Mouse (Mus musculus): ENCODE data around the gene Sugp2. TPM values are rescaled to one million over a fixed set of nuclear protein-coding genes. Genes with fewer than 3 reads are reported as not detected.

The Sugp2 gene
- polyA plus RNA-seq, 1 experiment from 2014 or later: 10.9 TPM

DNA sequence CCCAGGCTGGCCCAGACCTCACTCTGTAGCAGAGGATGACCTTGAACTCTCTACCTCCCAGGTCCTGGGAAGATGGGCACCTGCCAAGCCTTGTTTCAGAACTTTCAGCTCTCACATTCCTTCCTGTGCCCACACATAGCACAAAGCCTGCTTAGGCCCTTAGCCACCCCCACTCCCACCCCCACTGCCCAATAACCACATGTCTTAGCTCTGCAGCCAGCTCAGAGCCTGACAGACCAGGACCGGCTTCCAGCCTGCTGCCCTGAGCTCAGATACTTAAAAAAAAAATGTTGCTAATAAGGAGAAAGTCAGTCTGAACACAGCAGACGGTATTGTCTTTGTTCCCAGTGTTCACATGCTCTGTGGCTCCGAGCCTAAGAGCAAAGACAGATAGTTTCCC, 47.0 kb downstream of the Sugp2 start:
- Histone ChIP-seq H3K4me1 (replicated peaks) (peaks cover 63% of the 10 kb centered on the region), H3K27me3 (peaks cover 21% of the 10 kb centered on the region), H3K9me3 (replicated peaks) (no peaks in the 10 kb centered on the region), H3K4me2 (no peak overlapping the region), H3K4me3 (replicated peaks) (no peak overlapping the region), H3K9ac (no peak overlapping the region), H3K36me3 (replicated peaks) (peaks cover 3% of the 10 kb centered on the region; the same call in 1 of the 2 replicates), H3K27ac (replicated peaks) (no peak overlapping the region)
- no peak for ATAC-seq (ENCODE audit: insufficient read depth)
- WGBS (ENCODE audit: insufficient replicate concordance): 53% methylated on average over 3 of the region's 3 CpGs

DNA sequence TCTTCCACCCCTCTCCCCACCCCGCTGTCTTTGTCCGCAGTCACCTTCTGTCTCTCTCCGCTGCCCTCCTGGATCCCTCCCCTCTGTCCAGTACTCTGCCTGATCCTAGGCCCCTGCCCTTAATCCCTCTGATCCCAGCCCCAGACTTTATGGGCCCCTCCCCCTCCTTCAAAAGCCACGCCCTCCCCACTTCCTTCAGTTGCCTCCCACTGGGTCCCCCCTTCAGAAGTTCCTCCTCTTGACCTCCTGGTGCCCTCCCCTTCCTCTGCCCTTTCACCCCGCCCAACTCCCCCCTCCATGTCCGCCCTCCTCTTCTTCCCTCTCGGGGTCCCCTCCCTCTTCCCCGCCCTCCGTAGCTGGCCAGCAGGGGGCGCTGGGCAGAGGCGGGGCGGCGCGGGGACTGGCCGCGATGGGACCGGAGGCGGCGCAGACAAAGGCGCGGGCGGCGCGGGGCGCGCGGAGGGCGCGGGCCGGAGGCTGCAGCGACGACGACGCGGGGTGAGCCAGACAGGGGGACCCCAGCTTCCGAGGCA, 48.6 kb downstream of the Sugp2 start, which contains the start of gene Homer3:
TSS of gene Homer3 (plus strand) at position 225 of the 533 bp plus-strand sequence.
- WGBS (ENCODE audit: insufficient replicate concordance): under 1% methylated on average over 36 of the region's 36 CpGs
- ATAC-seq (ENCODE audit: insufficient read depth): peak; percentile 81
- H3K4me3 ChIP-seq (replicated peaks): peak within 1 kb of the TSS; percentile 66
- H3K4me2 ChIP-seq: peak within 1 kb of the TSS; percentile 96
- H3K4me1 ChIP-seq (replicated peaks): peaks cover 50% of the 10 kb centered on the region
- H3K9me3 ChIP-seq (replicated peaks): no peaks in the 10 kb centered on the region
- peak within 1 kb of the TSS; percentile 65 for H3K9ac ChIP-seq
- peaks cover 18% of the 10 kb centered on the region for H3K36me3 ChIP-seq (replicated peaks)
- H3K27ac ChIP-seq (replicated peaks): no peak within 1 kb of the TSS; the same call in 1 of the 2 replicates
- peaks cover 21% of the 10 kb centered on the region for H3K27me3 ChIP-seq

DNA sequence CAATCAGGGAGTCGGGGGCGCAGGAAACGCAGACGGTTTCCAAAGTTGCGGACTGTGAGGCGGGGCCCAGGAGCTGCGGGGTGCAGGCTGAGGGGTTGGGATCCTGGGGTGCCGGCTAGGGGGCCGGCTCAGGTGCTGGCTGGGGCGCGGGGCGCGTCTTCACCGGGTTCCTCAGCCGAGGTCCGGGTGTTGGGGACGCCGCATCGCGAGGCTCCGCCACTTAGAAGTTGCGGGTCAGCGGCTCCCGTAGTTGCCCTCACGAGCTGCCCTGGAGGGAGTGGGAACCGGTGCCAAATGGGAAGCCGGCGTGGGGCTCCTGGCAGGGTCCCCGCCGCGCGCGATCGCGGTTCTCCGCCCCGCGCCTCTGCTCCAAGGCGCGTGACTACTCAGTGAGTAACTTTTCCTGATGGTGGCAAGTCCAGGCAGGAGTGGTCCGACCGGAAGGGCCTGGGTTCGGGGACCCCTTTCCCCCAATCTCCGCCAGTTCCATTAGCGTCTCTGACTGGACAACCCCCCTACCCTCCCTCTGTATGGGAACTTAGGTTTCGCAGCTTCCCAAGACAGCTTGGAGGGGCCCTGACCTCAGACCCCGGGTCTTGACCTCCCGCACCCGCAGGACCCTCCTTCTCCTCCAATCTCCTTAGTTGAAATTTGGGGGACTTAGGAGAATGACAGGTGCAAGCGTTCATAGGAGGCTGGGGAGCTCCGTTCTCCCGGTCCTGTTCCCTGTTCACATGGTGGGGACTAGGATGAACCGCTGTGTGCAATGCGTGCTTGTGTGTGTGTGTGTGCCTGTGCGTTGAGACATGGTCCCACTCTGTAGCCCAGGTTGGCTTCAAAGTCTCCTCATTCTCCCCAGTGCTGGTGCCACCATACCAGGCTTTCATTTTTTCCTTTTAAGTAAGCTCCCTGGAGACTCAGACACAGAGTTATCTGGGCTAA, 49.4 kb downstream of the Sugp2 start:
- H3K4me3 ChIP-seq (replicated peaks): peak overlapping the region; percentile 66
- H3K4me1 ChIP-seq (replicated peaks): peaks cover 43% of the 10 kb centered on the region
- H3K27me3 ChIP-seq: peaks cover 21% of the 10 kb centered on the region
- H3K4me2 ChIP-seq: peak overlapping the region; percentile 96
- H3K27ac ChIP-seq (replicated peaks): no peak overlapping the region
- H3K36me3 ChIP-seq (replicated peaks): peaks cover 18% of the 10 kb centered on the region
- ATAC-seq (ENCODE audit: insufficient read depth): peak; percentile 40
- WGBS (ENCODE audit: insufficient replicate concordance): 1% methylated on average over 55 of the region's 55 CpGs
- H3K9ac ChIP-seq: peak overlapping the region; percentile 65
- H3K9me3 ChIP-seq (replicated peaks): no peaks in the 10 kb centered on the region

DNA sequence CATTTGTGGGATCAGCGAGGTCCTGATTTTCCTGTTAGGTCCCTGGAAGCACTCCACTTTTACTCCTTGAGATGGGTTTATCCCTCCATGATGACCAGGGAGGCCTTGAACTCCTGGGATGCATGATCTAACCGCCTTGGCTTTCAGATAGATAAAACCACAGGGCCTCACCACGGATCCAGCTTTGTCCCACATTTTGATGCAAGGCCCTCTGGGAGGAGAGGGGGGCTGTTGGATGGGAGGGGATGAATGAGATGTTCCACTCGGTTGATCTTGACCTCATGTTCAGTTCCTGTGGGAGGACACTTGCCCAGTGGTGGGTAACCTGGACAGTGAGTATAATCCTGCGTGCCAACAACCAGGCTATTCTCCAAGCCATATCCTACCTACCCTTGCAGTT, 50.4 kb downstream of the Sugp2 start:
- Histone ChIP-seq H3K9ac (no peak overlapping the region), H3K4me2 (no peak overlapping the region), H3K27ac (replicated peaks) (no peak overlapping the region), H3K4me3 (replicated peaks) (no peak overlapping the region), H3K36me3 (replicated peaks) (peaks cover 18% of the 10 kb centered on the region), H3K9me3 (replicated peaks) (no peaks in the 10 kb centered on the region), H3K27me3 (peaks cover 21% of the 10 kb centered on the region), H3K4me1 (replicated peaks) (peaks cover 34% of the 10 kb centered on the region)
- 52% methylated on average over 5 of the region's 5 CpGs for WGBS (ENCODE audit: insufficient replicate concordance)
- ATAC-seq (ENCODE audit: insufficient read depth): no peak

DNA sequence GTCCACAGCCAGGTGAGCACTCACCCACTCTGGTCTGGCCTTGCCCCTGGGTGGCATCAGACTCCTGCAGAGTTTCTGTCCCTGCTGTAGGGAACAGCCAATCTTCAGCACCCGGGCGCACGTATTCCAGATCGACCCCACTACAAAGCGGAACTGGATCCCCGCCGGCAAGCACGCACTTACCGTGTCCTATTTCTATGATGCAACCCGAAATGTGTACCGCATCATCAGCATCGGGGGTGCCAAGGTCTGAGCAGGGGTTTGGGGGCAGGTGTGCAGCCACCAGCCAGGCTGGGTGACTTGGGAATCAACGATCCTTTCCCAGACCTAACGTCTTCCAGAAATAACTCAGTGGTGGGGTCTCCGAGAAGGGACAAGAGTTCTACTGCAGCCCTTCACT, 51.3 kb downstream of the Sugp2 start:
- 90% methylated on average over 15 of the region's 15 CpGs for WGBS (ENCODE audit: insufficient replicate concordance)
- Histone ChIP-seq H3K27me3 (peaks cover 21% of the 10 kb centered on the region), H3K9me3 (replicated peaks) (no peaks in the 10 kb centered on the region), H3K27ac (replicated peaks) (no peak overlapping the region), H3K9ac (no peak overlapping the region), H3K36me3 (replicated peaks) (peaks cover 18% of the 10 kb centered on the region), H3K4me2 (no peak overlapping the region), H3K4me3 (replicated peaks) (no peak overlapping the region), H3K4me1 (replicated peaks) (peaks cover 34% of the 10 kb centered on the region)
- no peak for ATAC-seq (ENCODE audit: insufficient read depth)

DNA sequence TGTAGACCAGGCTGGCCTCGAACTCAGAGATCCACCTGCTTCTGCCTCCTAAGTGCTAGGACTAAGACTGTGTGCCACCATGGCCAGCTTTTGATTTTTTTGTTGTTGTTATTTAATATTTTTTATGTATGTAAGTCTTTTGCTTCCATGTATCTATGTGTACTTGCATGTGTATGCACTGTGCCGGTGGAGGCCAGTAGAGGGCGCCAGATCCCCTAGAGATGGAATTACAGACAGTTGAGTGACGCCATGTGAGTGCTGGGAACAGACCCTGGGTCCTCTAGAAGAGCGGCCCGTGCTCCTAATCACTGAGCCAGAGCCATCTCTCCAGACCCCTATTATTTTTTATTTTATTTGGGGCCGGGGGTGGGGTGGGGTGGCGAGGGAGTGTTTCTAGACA, 52.7 kb downstream of the Sugp2 start:
- peaks cover 26% of the 10 kb centered on the region for H3K36me3 ChIP-seq (replicated peaks)
- H3K9ac ChIP-seq: no peak overlapping the region
- H3K4me2 ChIP-seq: no peak overlapping the region
- peaks cover 20% of the 10 kb centered on the region for H3K27me3 ChIP-seq
- no peak overlapping the region for H3K4me3 ChIP-seq (replicated peaks)
- H3K27ac ChIP-seq (replicated peaks): no peak overlapping the region
- 83% methylated on average over 8 of the region's 8 CpGs for WGBS (ENCODE audit: insufficient replicate concordance)
- H3K9me3 ChIP-seq (replicated peaks): no peaks in the 10 kb centered on the region
- ATAC-seq (ENCODE audit: insufficient read depth): no peak
- peaks cover 21% of the 10 kb centered on the region for H3K4me1 ChIP-seq (replicated peaks)

DNA sequence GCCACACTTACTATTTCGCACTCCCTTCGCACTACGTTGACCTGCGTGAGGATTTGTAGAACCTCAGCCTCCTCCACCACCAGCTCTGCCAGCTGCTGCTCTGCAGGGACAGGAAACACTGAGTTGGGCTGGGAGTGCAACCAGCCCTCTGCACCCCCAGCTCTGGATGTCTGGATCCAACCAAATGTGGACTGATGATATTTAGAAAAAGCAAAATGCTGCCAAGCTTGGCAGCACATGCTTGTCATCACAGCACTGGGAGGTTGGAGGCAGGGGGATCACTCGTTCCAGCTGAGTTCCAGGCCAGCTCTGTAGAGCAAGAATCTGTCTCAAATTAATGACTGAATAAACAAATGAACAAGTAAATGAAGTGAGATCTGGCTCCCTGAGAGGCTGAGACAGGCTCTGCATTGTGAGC, 60.0 kb downstream of the Sugp2 start:
- Histone ChIP-seq H3K27me3 (no peaks in the 10 kb centered on the region), H3K9me3 (replicated peaks) (no peaks in the 10 kb centered on the region), H3K4me2 (no peak overlapping the region), H3K36me3 (replicated peaks) (peaks cover 75% of the 10 kb centered on the region), H3K9ac (no peak overlapping the region), H3K4me3 (replicated peaks) (no peak overlapping the region), H3K4me1 (replicated peaks) (no peaks in the 10 kb centered on the region), H3K27ac (replicated peaks) (no peak overlapping the region)
- 66% methylated on average over 5 of the region's 5 CpGs for WGBS (ENCODE audit: insufficient replicate concordance)
- no peak for ATAC-seq (ENCODE audit: insufficient read depth)

DNA sequence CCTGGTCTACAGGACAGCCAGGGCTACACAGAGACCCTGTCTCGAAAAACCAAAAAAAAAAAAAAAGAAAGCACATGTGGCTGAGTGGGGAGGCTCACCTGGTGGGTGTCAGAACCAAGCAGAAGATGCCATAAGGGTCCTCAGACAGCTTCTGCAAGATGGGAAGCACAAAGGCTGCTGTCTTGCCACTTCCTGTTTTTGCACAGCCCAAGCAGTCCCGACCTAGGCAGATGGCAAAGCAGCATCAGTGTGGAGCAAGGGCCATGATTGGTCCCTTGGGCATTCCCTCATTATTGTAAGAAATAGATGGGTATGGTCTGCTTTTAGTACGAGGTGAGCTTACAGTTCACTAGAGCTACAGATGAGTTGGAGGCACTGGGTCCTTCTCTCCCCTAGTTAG, 66.9 kb downstream of the Sugp2 start:
- Histone ChIP-seq H3K4me3 (replicated peaks) (no peak overlapping the region), H3K36me3 (replicated peaks) (peaks cover 58% of the 10 kb centered on the region)

DNA sequence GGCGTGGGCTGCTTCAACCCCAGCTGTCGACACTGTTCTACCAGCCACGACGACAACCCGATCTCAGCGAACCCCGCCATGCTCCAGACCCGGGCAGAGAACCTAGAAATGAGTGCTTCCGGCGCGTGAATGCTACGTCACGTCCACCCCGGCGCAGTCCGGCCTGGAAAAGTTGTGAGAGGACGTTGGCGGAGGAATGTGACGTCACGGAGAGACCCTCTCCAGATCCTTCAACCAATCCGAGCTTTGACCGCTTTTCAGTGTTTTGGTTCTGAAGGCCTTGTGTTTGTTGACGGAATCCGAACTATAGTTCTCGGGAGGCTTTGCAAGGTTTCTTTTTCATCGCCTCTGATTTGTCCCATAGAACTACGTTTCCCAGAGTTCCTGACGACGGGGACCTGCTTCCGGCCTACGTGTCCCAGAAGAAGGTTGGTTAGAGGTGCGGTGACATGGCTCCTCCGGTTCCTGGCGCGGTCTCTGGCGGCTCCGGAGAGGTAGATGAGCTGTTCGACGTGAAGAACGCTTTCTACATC, 68.4 kb downstream of the Sugp2 start, which contains the start of the genes Ddx49 and Cope:
TSS of gene Ddx49 (minus strand) at position 132 of the 533 bp plus-strand sequence.
TSS of gene Cope (plus strand) at position 161 of the 533 bp plus-strand sequence.
- Histone ChIP-seq H3K9me3 (replicated peaks) (no peaks in the 10 kb centered on the region), H3K4me1 (replicated peaks) (peaks cover 40% of the 10 kb centered on the region), H3K4me3 (replicated peaks) (peak within 1 kb of the TSS; percentile 87), H3K4me2 (peak within 1 kb of the TSS; percentile 82), H3K27me3 (no peaks in the 10 kb centered on the region), H3K9ac (peak within 1 kb of the TSS; percentile 85), H3K36me3 (replicated peaks) (peaks cover 55% of the 10 kb centered on the region), H3K27ac (replicated peaks) (peak within 1 kb of the TSS; percentile 71)
- WGBS (ENCODE audit: insufficient replicate concordance): under 1% methylated on average over 40 of the region's 40 CpGs
- ATAC-seq (ENCODE audit: insufficient read depth): peak; percentile 89

More for the DNA sequence above, 66.9 kb downstream of the Sugp2 start:
- no peak overlapping the region for H3K9ac ChIP-seq
- H3K4me2 ChIP-seq: peak overlapping the region; percentile 82
- no peaks in the 10 kb centered on the region for H3K27me3 ChIP-seq
- no peak overlapping the region for H3K27ac ChIP-seq (replicated peaks)
- H3K9me3 ChIP-seq (replicated peaks): no peaks in the 10 kb centered on the region
- WGBS (ENCODE audit: insufficient replicate concordance): 46% methylated on average over 3 of the region's 3 CpGs
- ATAC-seq (ENCODE audit: insufficient read depth): no peak
- peaks cover 40% of the 10 kb centered on the region for H3K4me1 ChIP-seq (replicated peaks)

DNA sequence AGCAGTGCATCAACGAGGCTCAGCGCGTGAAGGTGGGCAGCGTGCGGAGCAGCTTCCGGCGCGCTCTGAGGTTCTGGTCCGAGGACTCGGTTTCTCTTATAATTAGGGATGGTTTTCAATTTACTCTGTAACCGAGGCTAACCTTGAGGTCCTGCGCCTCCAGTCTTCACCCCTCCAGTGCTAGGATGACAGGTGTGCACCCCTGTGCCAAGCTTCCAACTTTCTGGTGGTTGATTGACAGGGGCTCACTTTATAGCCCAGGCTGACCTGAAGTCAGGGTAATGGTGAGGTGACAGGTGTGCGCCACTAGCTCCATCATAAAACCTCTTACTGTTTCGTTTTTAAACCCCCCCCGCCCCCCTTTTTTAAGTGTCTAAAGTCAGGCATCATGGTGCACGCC, 68.9 kb downstream of the Sugp2 start:
- Histone ChIP-seq H3K27ac (replicated peaks) (peak overlapping the region; percentile 71), H3K4me2 (peak overlapping the region; percentile 82), H3K36me3 (replicated peaks) (peaks cover 55% of the 10 kb centered on the region), H3K27me3 (no peaks in the 10 kb centered on the region), H3K9me3 (replicated peaks) (no peaks in the 10 kb centered on the region), H3K4me1 (replicated peaks) (peaks cover 40% of the 10 kb centered on the region), H3K4me3 (replicated peaks) (peak overlapping the region; percentile 87), H3K9ac (peak overlapping the region; percentile 85)
- ATAC-seq (ENCODE audit: insufficient read depth): no peak
- 3% methylated on average over 16 of the region's 16 CpGs for WGBS (ENCODE audit: insufficient replicate concordance)

DNA sequence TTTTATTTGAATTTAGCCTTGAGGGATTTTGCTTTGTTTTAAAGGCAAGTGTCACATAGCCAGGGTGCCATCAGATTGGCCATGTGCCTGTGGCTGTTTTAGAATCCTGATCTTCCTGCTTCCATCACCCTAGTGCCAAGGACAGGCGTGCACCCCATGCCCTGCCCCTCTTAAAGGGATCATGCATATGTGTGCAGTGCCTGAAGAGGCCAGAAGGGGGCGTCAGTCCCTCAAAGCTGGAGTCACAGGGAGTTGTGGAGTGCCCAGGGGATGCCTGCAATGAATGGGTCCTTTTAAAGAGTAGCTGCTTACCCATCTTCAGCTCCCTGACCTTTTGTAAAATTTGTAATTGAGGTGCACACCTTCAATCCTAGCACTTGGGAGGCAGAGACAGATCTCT, 75.3 kb downstream of the Sugp2 start:
- Histone ChIP-seq H3K9ac (no peak overlapping the region), H3K36me3 (replicated peaks) (peaks cover 85% of the 10 kb centered on the region), H3K4me3 (replicated peaks) (no peak overlapping the region), H3K27me3 (no peaks in the 10 kb centered on the region), H3K4me1 (replicated peaks) (peaks cover 5% of the 10 kb centered on the region), H3K9me3 (replicated peaks) (no peaks in the 10 kb centered on the region), H3K27ac (replicated peaks) (no peak overlapping the region), H3K4me2 (no peak overlapping the region)
- WGBS (ENCODE audit: insufficient replicate concordance): 31% methylated on average over 2 of the region's 2 CpGs
- ATAC-seq (ENCODE audit: insufficient read depth): no peak

All from liver, embryonic 15.5 days (tissue).